Mouse (Mus musculus): ENCODE measurements around the gene Klhl2. TPM values are rescaled to one million over a fixed set of nuclear protein-coding genes. Genes with fewer than 3 reads are reported as not detected.
A peak's percentile ranks its signal among the peaks of the same experiment; 100 is the strongest.

The Klhl2 gene
- polyA plus RNA-seq, 1 experiment from 2014 or later = 11.4 TPM

- Histone ChIP-seq H3K9me3 (replicated peaks) (no peaks in the 10 kb centered on the region), H3K27me3 (no peaks in the 10 kb centered on the region), H3K9ac (no peak overlapping the region), H3K4me2 (replicated peaks) (peak overlapping the region; percentile 15; the same call in 1 of the 2 replicates), H3K4me3 (replicated peaks) (peak overlapping the region; percentile 70; the same call in 1 of the 2 replicates), H3K36me3 (no peaks in the 10 kb centered on the region), H3K4me1 (peaks cover 19% of the 10 kb centered on the region), H3K27ac (replicated peaks) (no peak overlapping the region)
- no peak for ATAC-seq (ENCODE audit: insufficient number of reproducible peaks, low FRiP score, low TSS enrichment, low read depth)
- WGBS = 77% methylated on average over 6 of the region's 6 CpGs
Observed at GRCm38 (mm10) chr8:64690845-64691244, 159.0 kb downstream of the Klhl2 start.

GRCm38 (mm10) chr8:64690306-64690705 lies 159.5 kb downstream of the Klhl2 start:
- Histone ChIP-seq H3K27ac (replicated peaks) (no peak overlapping the region), H3K4me3 (replicated peaks) (no peak overlapping the region), H3K27me3 (no peaks in the 10 kb centered on the region), H3K36me3 (no peaks in the 10 kb centered on the region), H3K9ac (no peak overlapping the region), H3K4me2 (replicated peaks) (no peak overlapping the region), H3K9me3 (replicated peaks) (no peaks in the 10 kb centered on the region), H3K4me1 (peaks cover 19% of the 10 kb centered on the region)
- 80% methylated on average over 6 of the region's 6 CpGs for WGBS
- ATAC-seq (ENCODE audit: insufficient number of reproducible peaks, low FRiP score, low TSS enrichment, low read depth) = no peak

Other genes starting within 250 kb of the Klhl2 start
- 219 and 229 TPM in 2 replicates for gene Cpe, start 157.0 kb downstream of the Klhl2 start, polyA plus RNA-seq (2015; fragmentation: Nextera tagmentation; extraction: Ambion mirVana)
- 81.1 and 86.0 TPM in 2 replicates for gene Msmo1, start 116.2 kb downstream of the Klhl2 start, polyA plus RNA-seq (2015; fragmentation: Nextera tagmentation; extraction: Ambion mirVana)
- 25.0 and 25.5 TPM in 2 replicates for gene Tmem192, start 97.2 kb upstream of the Klhl2 start, polyA plus RNA-seq (2015; fragmentation: Nextera tagmentation; extraction: Ambion mirVana)
- gene Trim75, start 137.8 kb upstream of the Klhl2 start, polyA plus RNA-seq (2015; fragmentation: Nextera tagmentation; extraction: Ambion mirVana) = 0.08 TPM in 1 of 2 replicates, not detected in the other
- 0.15 and 0.54 TPM in 2 replicates for gene Trim61, start 168.5 kb upstream of the Klhl2 start, polyA plus RNA-seq (2015; fragmentation: Nextera tagmentation; extraction: Ambion mirVana)
- not detected in 2 replicates for gene Trim60, start 168.6 kb upstream of the Klhl2 start, polyA plus RNA-seq (2015; fragmentation: Nextera tagmentation; extraction: Ambion mirVana)
- 4.5 and 5.9 TPM in 2 replicates for gene Apela, start 187.3 kb upstream of the Klhl2 start, polyA plus RNA-seq (2015; fragmentation: Nextera tagmentation; extraction: Ambion mirVana)
- not detected in 2 replicates for gene Gm10663, start 225.0 kb upstream of the Klhl2 start, polyA plus RNA-seq (2015; fragmentation: Nextera tagmentation; extraction: Ambion mirVana)

Measured in embryonic facial prominence, embryonic 15.5 days (tissue).